ENCODE assay signal across 12 mouse cellular contexts in genomic region chr11:61751612-61752011, GRCm38 (mm10). TPM values are rescaled to one million over a fixed set of nuclear protein-coding genes. Genes with fewer than 3 reads are reported as not detected.
DNase-seq lines count a peak whose midpoint lies in the region; ATAC-seq lines count a peak whose summit lies in the region.
"Had no signal": no experiment of that assay in that cellular context is flagged by ENCODE, and none has a peak within 500 bp of the region (broad histone marks: within the 10 kb centered on the region; RNA-seq: fewer than 3 reads in every experiment).

No protein-coding gene starts in this region.

- no peaks in the 10 kb centered on the region for H3K9me3 ChIP-seq in limb, embryonic 11.5 days (ENCODE audit: control insufficient read depth, low read length)
- H3K9me3 ChIP-seq in limb, embryonic 10.5 days (replicated peaks): no peaks in the 10 kb centered on the region
- H3K9me3 ChIP-seq: heart, embryonic 10.5 days; limb, embryonic 12.5 days had no signal

- WGBS in limb, embryonic 11.5 days: 82% methylated on average over 5 of the region's 5 CpGs
- WGBS in limb, embryonic 10.5 days: 84% methylated on average over 5 of the region's 5 CpGs

- H3K4me1 ChIP-seq in limb, embryonic 11.5 days (ENCODE audit: control insufficient read depth, insufficient read depth, low read length): no peaks in the 10 kb centered on the region
- no peaks in the 10 kb centered on the region for H3K4me1 ChIP-seq in limb, embryonic 10.5 days
- H3K4me1 ChIP-seq: heart, embryonic 10.5 days; limb, embryonic 12.5 days had no signal

- H3K4me3 ChIP-seq in limb, embryonic 11.5 days (ENCODE audit: low read depth, low read length): no peak overlapping the region
- no peak overlapping the region for H3K4me3 ChIP-seq in limb, embryonic 10.5 days
- H3K4me3 ChIP-seq: heart, embryonic 10.5 days; limb, embryonic 12.5 days had no signal

- no peak for ATAC-seq in limb, embryonic 11.5 days (ENCODE audit: insufficient number of reproducible peaks, low FRiP score, low TSS enrichment, low read depth)

- no peak overlapping the region for H3K27ac ChIP-seq in limb, embryonic 11.5 days (replicated peaks; ENCODE audit: low read depth, low read length)
- no peak overlapping the region for H3K27ac ChIP-seq in limb, embryonic 10.5 days
- H3K27ac ChIP-seq: heart, embryonic 10.5 days; limb, embryonic 12.5 days had no signal

- no peaks in the 10 kb centered on the region for H3K27me3 ChIP-seq in limb, embryonic 11.5 days (ENCODE audit: control insufficient read depth, insufficient read depth, low read length)
- no peaks in the 10 kb centered on the region for H3K27me3 ChIP-seq in limb, embryonic 10.5 days (ENCODE audit: low read depth, poor library complexity, severe bottlenecking)
- H3K27me3 ChIP-seq in splenic B cell, adult 2 months (ENCODE audit: control insufficient read depth, insufficient read depth, low read length, poor library complexity, severe bottlenecking): no peaks in the 10 kb centered on the region
- H3K27me3 ChIP-seq: limb, embryonic 12.5 days had no signal

- no peak overlapping the region for H3K4me2 ChIP-seq in limb, embryonic 11.5 days (ENCODE audit: low read depth, severe bottlenecking)
- H3K4me2 ChIP-seq: limb, embryonic 12.5 days had no signal

- H3K36me3 ChIP-seq in limb, embryonic 11.5 days (ENCODE audit: control insufficient read depth, insufficient read depth, low read length): peaks cover 10% of the 10 kb centered on the region
- H3K36me3 ChIP-seq in limb, embryonic 10.5 days: peaks cover 94% of the 10 kb centered on the region
- peaks cover 19% of the 10 kb centered on the region for H3K36me3 ChIP-seq in splenic B cell, adult 2 months (ENCODE audit: control insufficient read depth, insufficient read depth, low read length, poor library complexity, severe bottlenecking)

- no peak overlapping the region for H3K9ac ChIP-seq in limb, embryonic 11.5 days (ENCODE audit: low read length)
- H3K9ac ChIP-seq: limb, embryonic 12.5 days had no signal

- intact Hi-C loops in heart, postnatal 36 days (cut with DNase I): no loop called here

- DNase-seq in adrenal gland, postnatal 10 days: peak; percentile 32
- no peak for DNase-seq in adrenal gland, postnatal 4 days (ENCODE audit: low spot score in 2 of 2)
- peak; percentile 24 for DNase-seq in limb, embryonic 11.5 days (ENCODE audit: low spot score)
- DNase-seq in limb, embryonic 10.5 days (ENCODE audit: low spot score): no peak
- DNase-seq in embryo, embryonic 10 days (ENCODE audit: low spot score): peak; percentile 56
- DNase-seq in splenic B cell, adult 2 months (ENCODE audit: low read depth, low spot score): peak; percentile 49
- DNase-seq in heart, postnatal 36 days: no peak
- no peak for DNase-seq in cerebellum, adult 11 months

RNA-seq across cellular contexts. Expression of gene Prpsap2, which starts 10.3 kb away (rescaled TPM):
- 10 to 100 TPM; 23.8 to 29.0 TPM for total RNA-seq in adrenal gland, postnatal 10 days (2021)
- total RNA-seq in adrenal gland, postnatal 4 days (2021): 10 to 100 TPM; 33.6 to 39.8 TPM
- polyA plus RNA-seq in limb, embryonic 11.5 days (2014; fragmentation: Nextera tagmentation; extraction: Ambion mirVana): 24.1 and 28.2 TPM in 2 replicates
- polyA plus RNA-seq in limb, embryonic 10.5 days (2016; fragmentation: Nextera tagmentation; extraction: Ambion mirVana): 32.4 and 33.7 TPM in 2 replicates
- 1 to 10 TPM; 6.7 to 7.4 TPM for total RNA-seq in heart, postnatal 36 days (2021)

RNA-seq across cellular contexts. Expression of gene Slc5a10, which starts 31.0 kb away (rescaled TPM):
- total RNA-seq in adrenal gland, postnatal 10 days (2021): under 1 TPM in 1 of 2 experiments, not detected in 1; 0.15 TPM
- total RNA-seq in adrenal gland, postnatal 4 days (2021): 1 to 10 TPM in 1 of 2 experiments, under 1 TPM in 1; 0.23 to 5.6 TPM
- 0.10 and 0.11 TPM in 2 replicates for polyA plus RNA-seq in limb, embryonic 11.5 days (2014; fragmentation: Nextera tagmentation; extraction: Ambion mirVana)
- polyA plus RNA-seq in limb, embryonic 10.5 days (2016; fragmentation: Nextera tagmentation; extraction: Ambion mirVana): 0.08 and 0.11 TPM in 2 replicates
- not detected for total RNA-seq in heart, postnatal 36 days (2021)
- polyA plus RNA-seq: C2C12; heart, embryonic 10.5 days; neural tube, embryonic 14.5 days had no signal

Comparison
In these comparisons a context has a peak if more than half of its experiments do, and no peak if none do; other contexts are left out.
1. DNase-seq: peak in adrenal gland, postnatal 10 days (single experiment), limb, embryonic 11.5 days (single experiment), embryo, embryonic 10 days (single experiment) and splenic B cell, adult 2 months (single experiment); none in adrenal gland, postnatal 4 days (0 of 2), limb, embryonic 10.5 days (single experiment), heart, postnatal 36 days (0 of 2) and cerebellum, adult 11 months (single experiment).